Mouse (Mus musculus): Measurements from ENCODE around the gene Txlna.

Gene Txlna

GRCm38 (mm10) chr4:129640638-129641467 lies at the start of gene Txlna:
Gene Txlna, minus strand, starts transcription at chr4:129641065.
- peak; percentile 98 to 99 for DNase-seq

- DNase-seq = no peak
These were observed 43.7 kb upstream of the Txlna start for GRCm38 (mm10) chr4:129684531-129684930.

GRCm38 (mm10) chr4:129683901-129684493 lies 43.1 kb upstream of the Txlna start:
- DNase-seq = no peak

GRCm38 (mm10) chr4:129681837-129682236 lies 41.0 kb upstream of the Txlna start:
- no peak for DNase-seq

GRCm38 (mm10) chr4:129672878-129673449 lies 32.1 kb upstream of the Txlna start:
- no peak for DNase-seq

- peak; percentile 97 for DNase-seq
These were observed 31.4 kb upstream of the Txlna start, which contains the start of gene Kpna6 for GRCm38 (mm10) chr4:129672083-129672877. Gene Kpna6, minus strand, starts transcription at chr4:129672767.

- peak; percentile 34 to 63 for DNase-seq
These were observed 30.7 kb upstream of the Txlna start for GRCm38 (mm10) chr4:129671491-129672082.

GRCm38 (mm10) chr4:129662255-129662813 lies 21.5 kb upstream of the Txlna start:
- no peak for DNase-seq

GRCm38 (mm10) chr4:129661584-129661983 lies 20.7 kb upstream of the Txlna start:
- DNase-seq = no peak

GRCm38 (mm10) chr4:129654770-129655169 lies 13.9 kb upstream of the Txlna start:
- DNase-seq = no peak

- no peak for DNase-seq
These were observed 9.5 kb upstream of the Txlna start for GRCm38 (mm10) chr4:129650359-129650758.

- no peak for DNase-seq
These were observed 7.8 kb upstream of the Txlna start for GRCm38 (mm10) chr4:129648656-129649055.

- DNase-seq = no peak
These were observed 4.3 kb upstream of the Txlna start for GRCm38 (mm10) chr4:129645204-129645603.

GRCm38 (mm10) chr4:129641756-129642155 lies 891 bp upstream of the Txlna start:
- no peak for DNase-seq

- peak; percentile 72 to 74 for DNase-seq
These were observed 696 bp downstream of the Txlna start for GRCm38 (mm10) chr4:129640101-129640637.

- DNase-seq = no peak
These were observed 1.6 kb downstream of the Txlna start for GRCm38 (mm10) chr4:129639221-129639620.

- no peak for DNase-seq
These were observed 7.0 kb downstream of the Txlna start for GRCm38 (mm10) chr4:129633852-129634251.

GRCm38 (mm10) chr4:129631867-129632266 lies 9.0 kb downstream of the Txlna start:
- no peak for DNase-seq

GRCm38 (mm10) chr4:129630944-129631343 lies 9.9 kb downstream of the Txlna start:
- DNase-seq = peak; percentile 48 to 71

GRCm38 (mm10) chr4:129626035-129626434 lies 14.8 kb downstream of the Txlna start:
- DNase-seq = no peak

- no peak for DNase-seq
These were observed 15.4 kb downstream of the Txlna start for GRCm38 (mm10) chr4:129625496-129625895.

GRCm38 (mm10) chr4:129625029-129625370 lies 15.9 kb downstream of the Txlna start:
- DNase-seq = peak; percentile 74 to 77

All from cerebellum, postnatal 25 days (tissue).